Mouse (Mus musculus): ENCODE results near the gene Sec14l4.

Gene Sec14l4

GRCm38 (mm10) chr11:4083316-4084078 lies 52.2 kb downstream of the Sec14l4 start:
- H3K36me3 ChIP-seq (ENCODE audit: control insufficient read depth, insufficient read depth, low read length, poor library complexity, severe bottlenecking) = no peaks in the 10 kb centered on the region
- no peaks in the 10 kb centered on the region for H3K27me3 ChIP-seq (ENCODE audit: control insufficient read depth, insufficient read depth, low read length, poor library complexity, severe bottlenecking)
- DNase-seq (ENCODE audit: low read depth, low spot score) = peak; percentile 75

GRCm38 (mm10) chr11:4086246-4086645 lies 55.0 kb downstream of the Sec14l4 start:
- no peak for DNase-seq (ENCODE audit: low read depth, low spot score)
- Histone ChIP-seq H3K36me3 (ENCODE audit: control insufficient read depth, insufficient read depth, low read length, poor library complexity, severe bottlenecking) (no peaks in the 10 kb centered on the region), H3K27me3 (ENCODE audit: control insufficient read depth, insufficient read depth, low read length, poor library complexity, severe bottlenecking) (no peaks in the 10 kb centered on the region)

GRCm38 (mm10) chr11:4087267-4087666 lies 56.0 kb downstream of the Sec14l4 start:
- Histone ChIP-seq H3K36me3 (ENCODE audit: control insufficient read depth, insufficient read depth, low read length, poor library complexity, severe bottlenecking) (no peaks in the 10 kb centered on the region), H3K27me3 (ENCODE audit: control insufficient read depth, insufficient read depth, low read length, poor library complexity, severe bottlenecking) (no peaks in the 10 kb centered on the region)
- DNase-seq (ENCODE audit: low read depth, low spot score) = no peak

- DNase-seq (ENCODE audit: low read depth, low spot score) = no peak
- no peaks in the 10 kb centered on the region for H3K36me3 ChIP-seq (ENCODE audit: control insufficient read depth, insufficient read depth, low read length, poor library complexity, severe bottlenecking)
Observed at GRCm38 (mm10) chr11:4093459-4094377, 62.5 kb downstream of the Sec14l4 start.

GRCm38 (mm10) chr11:4094378-4095170 lies 63.3 kb downstream of the Sec14l4 start:
- H3K36me3 ChIP-seq (ENCODE audit: control insufficient read depth, insufficient read depth, low read length, poor library complexity, severe bottlenecking) = no peaks in the 10 kb centered on the region
- H3K27me3 ChIP-seq (ENCODE audit: control insufficient read depth, insufficient read depth, low read length, poor library complexity, severe bottlenecking) = no peaks in the 10 kb centered on the region
- DNase-seq (ENCODE audit: low read depth, low spot score) = peak; percentile 89

More at GRCm38 (mm10) chr11:4093459-4094377, 62.5 kb downstream of the Sec14l4 start:
- no peaks in the 10 kb centered on the region for H3K27me3 ChIP-seq (ENCODE audit: control insufficient read depth, insufficient read depth, low read length, poor library complexity, severe bottlenecking)

- Histone ChIP-seq H3K36me3 (ENCODE audit: control insufficient read depth, insufficient read depth, low read length, poor library complexity, severe bottlenecking) (no peaks in the 10 kb centered on the region), H3K27me3 (ENCODE audit: control insufficient read depth, insufficient read depth, low read length, poor library complexity, severe bottlenecking) (no peaks in the 10 kb centered on the region)
- DNase-seq (ENCODE audit: low read depth, low spot score) = peak; percentile 61
Observed at GRCm38 (mm10) chr11:4095171-4096053, 64.2 kb downstream of the Sec14l4 start, which contains the start of gene Mtfp1. Gene Mtfp1 (minus strand): TSS chr11:4095445.

- H3K36me3 ChIP-seq (ENCODE audit: control insufficient read depth, insufficient read depth, low read length, poor library complexity, severe bottlenecking) = no peaks in the 10 kb centered on the region
- no peaks in the 10 kb centered on the region for H3K27me3 ChIP-seq (ENCODE audit: control insufficient read depth, insufficient read depth, low read length, poor library complexity, severe bottlenecking)
- peak; percentile 98 for DNase-seq (ENCODE audit: low read depth, low spot score)
Observed at GRCm38 (mm10) chr11:4096054-4096984, 65.1 kb downstream of the Sec14l4 start.

GRCm38 (mm10) chr11:4097091-4097621 lies 65.9 kb downstream of the Sec14l4 start:
- no peak for DNase-seq (ENCODE audit: low read depth, low spot score)
- H3K36me3 ChIP-seq (ENCODE audit: control insufficient read depth, insufficient read depth, low read length, poor library complexity, severe bottlenecking) = no peaks in the 10 kb centered on the region

More at GRCm38 (mm10) chr11:4097091-4097621, 65.9 kb downstream of the Sec14l4 start:
- H3K27me3 ChIP-seq (ENCODE audit: control insufficient read depth, insufficient read depth, low read length, poor library complexity, severe bottlenecking) = no peaks in the 10 kb centered on the region

Measured in splenic B cell, adult 2 months (primary cell).